Mouse (Mus musculus) heart, adult 18-20 months (tissue): Measurements from ENCODE around the gene Sh3glb1. TPM values are rescaled to one million over a fixed set of nuclear protein-coding genes. Genes with fewer than 3 reads are reported as not detected.

Source experiments
- DNase-seq, 2 experiments: peaks; one replicate each; pipeline ENCODE4 v3.0.0; 2021 to 2022; ENCODE audit warnings: mixed read lengths in 1 of 2
- total RNA-seq, 2 experiments: library from RNA; stranded (reverse); gene quantifications; 2 replicates each; pipeline ENCODE4 v1.2.3; 2021

Gene Sh3glb1
- total RNA-seq, 2 experiments from 2014 or later = 360 to 371 TPM

- DNase-seq = peak; percentile 32 to 54
Measured at GRCm38 (mm10) chr3:144672016-144672415, 48.1 kb downstream of the Sh3glb1 start.

- no peak for DNase-seq
Measured at GRCm38 (mm10) chr3:144669944-144670874, 49.9 kb downstream of the Sh3glb1 start.

GRCm38 (mm10) chr3:144669457-144669864, 50.7 kb downstream of the Sh3glb1 start:
- DNase-seq = no peak

- DNase-seq = no peak
Measured at GRCm38 (mm10) chr3:144668949-144669348, 51.2 kb downstream of the Sh3glb1 start.

GRCm38 (mm10) chr3:144668039-144668438, 52.1 kb downstream of the Sh3glb1 start:
- DNase-seq = no peak

- DNase-seq = peak; percentile 46 to 62
Measured at GRCm38 (mm10) chr3:144664363-144665299, 55.5 kb downstream of the Sh3glb1 start.

GRCm38 (mm10) chr3:144663415-144664093, 56.6 kb downstream of the Sh3glb1 start:
- DNase-seq = no peak

- DNase-seq = no peak
Measured at GRCm38 (mm10) chr3:144662215-144662852, 57.8 kb downstream of the Sh3glb1 start.

GRCm38 (mm10) chr3:144661439-144661838, 58.7 kb downstream of the Sh3glb1 start:
- no peak for DNase-seq

- DNase-seq = no peak
Measured at GRCm38 (mm10) chr3:144644202-144644601, 75.9 kb downstream of the Sh3glb1 start.

- peak; percentile 83 to 90 for DNase-seq
Measured at GRCm38 (mm10) chr3:144643301-144643871, 76.7 kb downstream of the Sh3glb1 start.

GRCm38 (mm10) chr3:144642141-144642540, 78.0 kb downstream of the Sh3glb1 start:
- no peak for DNase-seq

GRCm38 (mm10) chr3:144640033-144640432, 80.1 kb downstream of the Sh3glb1 start:
- no peak for DNase-seq

GRCm38 (mm10) chr3:144639387-144639786, 80.7 kb downstream of the Sh3glb1 start:
- DNase-seq = no peak

- DNase-seq = no peak
Measured at GRCm38 (mm10) chr3:144638110-144638509, 82.0 kb downstream of the Sh3glb1 start.

- no peak for DNase-seq
Measured at GRCm38 (mm10) chr3:144635236-144635635, 84.9 kb downstream of the Sh3glb1 start.

Other genes with a start within 250 kb of the Sh3glb1 start
- gene Hs2st1, start 150.2 kb downstream of the Sh3glb1 start, total RNA-seq = 1 to 10 TPM; 7.6 to 8.4 TPM
- gene Selenof, start 150.0 kb downstream of the Sh3glb1 start, total RNA-seq = 100 to 1,000 TPM; 136 to 148 TPM
- 1 to 10 TPM in 1 of 2 experiments, under 1 TPM in 1; 0.79 to 1.6 TPM for gene Clca3a1, start 40.6 kb upstream of the Sh3glb1 start, total RNA-seq
- gene Clca3a2, start 99.2 kb upstream of the Sh3glb1 start, total RNA-seq = under 1 TPM; 0.08 to 0.12 TPM
- gene Clca3b, start 129.0 kb upstream of the Sh3glb1 start, total RNA-seq = under 1 TPM in 1 of 2 experiments, not detected in 1; 0.08 TPM
- not detected for gene Clca4b, start 212.2 kb upstream of the Sh3glb1 start, total RNA-seq